Comparison of ENCODE assay signal across 15 mouse cellular contexts in the genomic region with DNA sequence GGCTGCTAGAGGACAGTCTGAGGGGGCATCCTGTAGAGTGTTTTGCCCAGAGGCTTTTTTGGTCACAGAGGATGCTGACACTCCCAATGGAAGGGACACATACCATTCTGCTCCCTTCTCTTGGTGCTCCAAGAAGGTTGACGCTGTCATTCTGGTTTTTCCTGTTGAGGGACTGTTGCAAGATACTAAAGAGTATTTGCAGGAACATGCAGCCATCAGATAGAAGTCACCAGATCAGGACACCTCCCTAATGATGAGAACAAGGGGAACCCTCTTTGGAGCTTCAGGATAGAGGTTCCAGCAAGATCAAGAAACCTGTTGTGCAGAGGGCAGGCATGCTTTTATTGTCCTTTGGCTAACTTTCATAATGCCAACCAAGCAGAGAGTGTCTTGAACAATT.
"Had no signal": no experiment of that assay in that cellular context is flagged by ENCODE, and none has a peak within 500 bp of the region (broad histone marks: within the 10 kb centered on the region; RNA-seq: fewer than 3 reads in every experiment).

No protein-coding gene starts in this region.

- H3K36me3 ChIP-seq: midbrain, embryonic 13.5 days; midbrain, embryonic 15.5 days; neural tube, embryonic 12.5 days had no signal

- H3K4me1 ChIP-seq: megakaryocyte, embryonic 14.5 days; midbrain, embryonic 15.5 days had no signal

- ATAC-seq: midbrain, embryonic 13.5 days; midbrain, embryonic 15.5 days had no signal

- DNase-seq: lung, adult 18-20 months; lung, embryonic 14.5 days; lung, postnatal 10 days; lung, postnatal 4 days; right cerebral cortex, postnatal 14 days; right cerebral cortex, postnatal 4 days; spleen, adult 18-20 months; thymus, adult 2 months; thymus, postnatal 25 days; thymus, postnatal 4 days had no signal

- H3K4me2 ChIP-seq: lung, embryonic 14.5 days; midbrain, embryonic 11.5 days; midbrain, embryonic 13.5 days; midbrain, embryonic 15.5 days; neural tube, embryonic 12.5 days had no signal

- H3K27me3 ChIP-seq: midbrain, embryonic 13.5 days; midbrain, embryonic 15.5 days; neural tube, embryonic 12.5 days had no signal

- H3K9me3 ChIP-seq: midbrain, embryonic 13.5 days; midbrain, embryonic 15.5 days; neural tube, embryonic 12.5 days had no signal

- H3K27ac ChIP-seq: midbrain, embryonic 13.5 days; midbrain, embryonic 15.5 days; neural tube, embryonic 12.5 days had no signal

- H3K9ac ChIP-seq: lung, embryonic 14.5 days; midbrain, embryonic 13.5 days; midbrain, embryonic 15.5 days; neural tube, embryonic 12.5 days had no signal

- H3K4me3 ChIP-seq: megakaryocyte, embryonic 14.5 days; midbrain, embryonic 13.5 days; midbrain, embryonic 15.5 days; neural tube, embryonic 12.5 days had no signal
